Mouse (Mus musculus): Measurements from ENCODE around the gene Bod1l. TPM values are rescaled to one million over a fixed set of nuclear protein-coding genes. Genes with fewer than 3 reads are reported as not detected.

Gene Bod1l
- 0.55 and 1.5 TPM in 2 replicates for polyA plus RNA-seq (2012; rRNA removed)

GRCm38 (mm10) chr5:41844147-41844529, at the start of gene Bod1l:
Bod1l (minus strand) TSS chr5:41844315.

DNA sequence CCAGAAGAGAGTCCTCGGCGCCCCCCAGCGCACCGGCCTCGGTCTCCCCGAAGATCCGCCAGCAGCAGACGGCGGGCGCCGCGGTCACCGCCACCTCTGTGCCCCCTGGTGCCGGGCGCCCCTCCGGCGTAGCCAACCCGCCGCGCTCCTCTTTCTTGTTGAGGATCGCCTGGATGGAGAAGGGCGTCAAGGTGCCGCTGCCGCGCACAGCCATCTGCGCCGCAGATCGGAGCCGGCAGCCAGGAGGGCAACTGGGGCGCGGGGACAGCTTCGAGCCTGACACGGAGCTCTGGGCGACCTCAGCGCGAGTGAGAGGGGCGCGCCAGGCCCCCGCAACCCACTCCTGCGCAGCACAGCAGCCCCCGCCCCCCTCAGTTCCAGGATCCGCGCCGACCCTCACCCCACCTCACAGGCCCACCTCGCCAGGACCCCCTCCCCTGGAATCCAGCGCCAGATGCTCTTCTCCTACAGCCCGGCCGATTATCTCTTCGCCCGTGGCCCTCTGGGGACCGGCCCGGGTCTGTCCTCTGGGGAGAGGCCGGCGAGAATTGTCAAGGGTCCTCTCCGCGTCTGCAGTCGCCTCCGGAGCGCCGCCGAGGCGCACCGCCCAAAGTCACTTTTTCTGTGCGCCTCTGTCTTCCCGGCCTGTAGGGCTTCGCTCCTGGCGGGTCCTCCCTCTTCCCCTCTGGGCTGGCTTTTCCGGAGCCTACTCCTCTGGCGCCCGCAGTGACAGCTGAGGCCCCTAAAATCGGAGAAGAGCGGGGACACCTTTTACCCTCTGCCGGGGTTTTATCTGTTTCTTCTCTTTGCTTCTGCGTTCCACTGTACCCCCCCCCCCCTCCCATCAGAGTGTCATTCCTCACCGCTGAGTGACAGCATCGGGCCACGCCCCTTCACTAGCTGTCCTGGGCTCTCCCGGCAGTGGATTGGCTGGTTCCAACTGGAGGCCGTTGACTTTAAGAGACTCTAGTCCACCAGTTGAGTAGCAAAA, 80.1 kb downstream of the Bod1l start, which contains the start of gene Nkx3-2:
Gene Nkx3-2, minus strand, starts transcription at position 771 of the 991 bp plus-strand sequence.

Other genes starting within 250 kb of the Bod1l start
- 19.5 and 49.6 TPM in 2 replicates for gene Rab28, start 136.2 kb downstream of the Bod1l start, polyA plus RNA-seq (2012; rRNA removed)
- gene Nkx3-2, start 79.8 kb downstream of the Bod1l start, polyA plus RNA-seq (2012; rRNA removed): 1.3 and 2.0 TPM in 2 replicates
- gene Gm16223, start 223.6 kb upstream of the Bod1l start, polyA plus RNA-seq (2012; rRNA removed): not detected in 2 replicates

Measured in stomach, adult 2 months (tissue).